Mouse (Mus musculus) C2C12 (cell line): ENCODE results near the gene Acox3. TPM values are rescaled to one million over a fixed set of nuclear protein-coding genes. Genes with fewer than 3 reads are reported as not detected.
A peak's percentile ranks its signal among the peaks of the same experiment; 100 is the strongest.

ENCODE experiments used
- H3K27me3 ChIP-seq: one replicate; pipeline ENCODE4 v1.6.1; 2011; ENCODE audit not compliant: control insufficient read depth, insufficient read depth, insufficient read length
- H3K36me3 ChIP-seq: one replicate; pipeline ENCODE4 v1.6.1; 2011; ENCODE audit not compliant: control insufficient read depth, insufficient read depth
- H3K4me3 ChIP-seq: one replicate; pipeline ENCODE4 v1.5.1; 2011; ENCODE audit warnings: mild to moderate bottlenecking, control low read depth; ENCODE audit not compliant: poor library complexity, insufficient read depth, severe bottlenecking
- H3K79me2 ChIP-seq: one replicate; pipeline ENCODE4 v1.6.1; 2011; ENCODE audit not compliant: control insufficient read depth, insufficient read depth
- H3K79me3 ChIP-seq: one replicate; pipeline ENCODE4 v1.6.1; 2011; ENCODE audit warnings: low read depth, control low read depth
- H3ac ChIP-seq: one replicate; pipeline ENCODE3; 2011; ENCODE audit warnings: low read depth; ENCODE audit not compliant: control insufficient read depth, insufficient read length
- CEBPB ChIP-seq: IDR thresholded peaks from one replicate; pipeline ENCODE4 v1.6.1; 2011; ENCODE audit warnings: low read depth, mild to moderate bottlenecking, control low read depth, moderate library complexity
- CTCF ChIP-seq: IDR thresholded peaks from one replicate; pipeline ENCODE4 v1.5.1; 2011; ENCODE audit not compliant: control insufficient read depth, insufficient read depth, insufficient read length
- FOSL1 ChIP-seq: IDR thresholded peaks from one replicate; pipeline ENCODE4 v1.8.0; 2011; ENCODE audit warnings: mild to moderate bottlenecking, low read length; ENCODE audit not compliant: poor library complexity, insufficient read depth, severe bottlenecking
- MAX ChIP-seq: IDR thresholded peaks from one replicate; pipeline ENCODE4 v1.6.1; 2011; ENCODE audit warnings: mild to moderate bottlenecking, control low read depth
- MYOD1 ChIP-seq: IDR thresholded peaks from one replicate; pipeline ENCODE4 v1.6.1; 2011; ENCODE audit warnings: low read depth; ENCODE audit not compliant: control insufficient read depth, insufficient read length
- MYOG ChIP-seq: IDR thresholded peaks from one replicate; pipeline ENCODE4 v1.6.1; 2011; ENCODE audit not compliant: control insufficient read depth, insufficient read length; ENCODE audit errors: extremely low read depth
- USF1 ChIP-seq: IDR thresholded peaks from one replicate; pipeline ENCODE4 v1.6.1; 2011; ENCODE audit warnings: low read depth, mild to moderate bottlenecking, control low read depth, moderate library complexity
- polyA plus RNA-seq: library from polyadenylated mRNA; unstranded; fragments of >200 nt; fragmentation: generic; extraction: Trizol; gene quantifications from one replicate; pipeline ENCODE4 v1.2.1, GENCODE M21; 2012; ENCODE audit warnings: missing spikeins

Gene Acox3
- polyA plus RNA-seq, 1 experiment: 8.6 TPM

- Histone ChIP-seq H3K36me3 (no peaks in the 10 kb centered on the region), H3K27me3 (no peaks in the 10 kb centered on the region), H3ac (no peak overlapping the region), H3K79me2 (no peaks in the 10 kb centered on the region), H3K4me3 (no peak overlapping the region), H3K79me3 (no peaks in the 10 kb centered on the region)
- TF ChIP-seq MYOD1: no peak
Measured at GRCm38 (mm10) chr5:35623831-35624230, 41.0 kb downstream of the Acox3 start.

- H3K27me3 ChIP-seq: no peaks in the 10 kb centered on the region
- no peak overlapping the region for H3ac ChIP-seq
- no peaks in the 10 kb centered on the region for H3K79me3 ChIP-seq
- no peaks in the 10 kb centered on the region for H3K79me2 ChIP-seq
- peak; percentile 3 for TF ChIP-seq MYOD1
- TF ChIP-seq CTCF: no peak
- TF ChIP-seq USF1: no peak
- no peaks in the 10 kb centered on the region for H3K36me3 ChIP-seq
- H3K4me3 ChIP-seq: no peak overlapping the region
Measured at GRCm38 (mm10) chr5:35624751-35625239, 42.0 kb downstream of the Acox3 start.

GRCm38 (mm10) chr5:35626408-35626807, 43.6 kb downstream of the Acox3 start:
- Histone ChIP-seq H3K36me3 (no peaks in the 10 kb centered on the region), H3ac (no peak overlapping the region), H3K27me3 (no peaks in the 10 kb centered on the region), H3K79me3 (no peaks in the 10 kb centered on the region), H3K79me2 (no peaks in the 10 kb centered on the region), H3K4me3 (no peak overlapping the region)
- TF ChIP-seq USF1 (no peak), CTCF (no peak), CEBPB (no peak), MAX (no peak), FOSL1 (no peak), MYOG (no peak), MYOD1 (no peak)

- no peak for TF ChIP-seq MAX
- TF ChIP-seq MYOD1: no peak
- no peak for TF ChIP-seq USF1
- TF ChIP-seq CTCF: no peak
- TF ChIP-seq FOSL1: no peak
- no peak for TF ChIP-seq MYOG
- no peak for TF ChIP-seq CEBPB
- no peaks in the 10 kb centered on the region for H3K79me3 ChIP-seq
- H3ac ChIP-seq: no peak overlapping the region
- H3K79me2 ChIP-seq: no peaks in the 10 kb centered on the region
- no peaks in the 10 kb centered on the region for H3K27me3 ChIP-seq
- no peaks in the 10 kb centered on the region for H3K36me3 ChIP-seq
- H3K4me3 ChIP-seq: no peak overlapping the region
Measured at GRCm38 (mm10) chr5:35627307-35627840, 44.5 kb downstream of the Acox3 start.

GRCm38 (mm10) chr5:35628685-35629084, 45.8 kb downstream of the Acox3 start:
- no peaks in the 10 kb centered on the region for H3K79me2 ChIP-seq
- H3ac ChIP-seq: no peak overlapping the region
- no peaks in the 10 kb centered on the region for H3K27me3 ChIP-seq
- no peak for TF ChIP-seq MAX
- no peak for TF ChIP-seq USF1
- TF ChIP-seq MYOD1: no peak
- no peak for TF ChIP-seq CTCF
- no peak for TF ChIP-seq FOSL1
- no peak for TF ChIP-seq MYOG
- no peak for TF ChIP-seq CEBPB
- H3K36me3 ChIP-seq: no peaks in the 10 kb centered on the region
- H3K79me3 ChIP-seq: no peaks in the 10 kb centered on the region
- no peak overlapping the region for H3K4me3 ChIP-seq

GRCm38 (mm10) chr5:35629333-35629732, 46.5 kb downstream of the Acox3 start:
- Histone ChIP-seq H3K36me3 (no peaks in the 10 kb centered on the region), H3K4me3 (no peak overlapping the region), H3K79me2 (no peaks in the 10 kb centered on the region), H3ac (no peak overlapping the region), H3K79me3 (no peaks in the 10 kb centered on the region), H3K27me3 (no peaks in the 10 kb centered on the region)
- TF ChIP-seq MAX (no peak), CTCF (no peak), MYOG (no peak), USF1 (no peak), MYOD1 (no peak), CEBPB (no peak), FOSL1 (no peak)
